In genomic region chr17:66190577-66190976, GRCm38 (mm10) we compare ENCODE assay signal across 21 mouse cellular contexts.
DNase-seq lines count a peak whose midpoint lies in the region; ATAC-seq and TF ChIP-seq lines count a peak whose summit lies in the region.
"Had no signal": no experiment of that assay in that cellular context is flagged by ENCODE, and none has a peak within 500 bp of the region (broad histone marks: within the 10 kb centered on the region; RNA-seq: fewer than 3 reads in every experiment).

No protein-coding gene starts in this region.

- no peaks in the 10 kb centered on the region for H3K36me3 ChIP-seq in ES-E14 (ENCODE audit: control insufficient read depth, insufficient read depth, low read length, poor library complexity, severe bottlenecking)
- H3K36me3 ChIP-seq: embryonic facial prominence, embryonic 13.5 days; embryonic facial prominence, embryonic 15.5 days; forebrain, embryonic 10.5 days; forebrain, embryonic 12.5 days; G1E had no signal

- peaks cover 0 to 4% of the 10 kb centered on the region in 2 experiments; a peak in 2 of 4 replicates for H3K4me1 ChIP-seq in ES-E14 (ENCODE audit: control insufficient read depth in 2 of 2, insufficient read depth in 2 of 2, low read length in 2 of 2, poor library complexity in 1 of 2)
- H3K4me1 ChIP-seq: embryonic facial prominence, embryonic 13.5 days; embryonic facial prominence, embryonic 15.5 days; forebrain, embryonic 10.5 days; forebrain, embryonic 12.5 days had no signal

- H3K4me3 ChIP-seq in ES-E14 (ENCODE audit: insufficient read depth in 1 of 2, low read depth in 1 of 2, low read length in 2 of 2, poor library complexity in 1 of 2, severe bottlenecking in 1 of 2), result no peak overlapping the region
- H3K4me3 ChIP-seq: embryonic facial prominence, embryonic 13.5 days; embryonic facial prominence, embryonic 15.5 days; erythroblast, embryonic 14.5 days; forebrain, embryonic 10.5 days; forebrain, embryonic 12.5 days had no signal

- no peaks in the 10 kb centered on the region for H3K9me3 ChIP-seq in ES-E14 (ENCODE audit: control insufficient read depth, insufficient read depth, low read depth, low read length)
- H3K9me3 ChIP-seq: embryonic facial prominence, embryonic 13.5 days; embryonic facial prominence, embryonic 15.5 days; forebrain, embryonic 10.5 days; forebrain, embryonic 12.5 days had no signal

- no peak for ATAC-seq in CD4-positive, CD25-positive, alpha-beta regulatory T cell, adult 4 months
- ATAC-seq: forebrain, embryonic 14.5 days; forebrain, embryonic 16.5 days; Patski had no signal

- H3K9ac ChIP-seq in ES-E14 (ENCODE audit: insufficient read depth, low read depth, low read length, poor library complexity, severe bottlenecking), result no peak overlapping the region
- H3K9ac ChIP-seq: embryonic facial prominence, embryonic 13.5 days; embryonic facial prominence, embryonic 15.5 days; forebrain, embryonic 12.5 days had no signal

- no peak overlapping the region for H3K27ac ChIP-seq in ES-E14 (ENCODE audit: insufficient read depth, low read depth, low read length, poor library complexity, severe bottlenecking)
- H3K27ac ChIP-seq: embryonic facial prominence, embryonic 13.5 days; embryonic facial prominence, embryonic 15.5 days; forebrain, embryonic 10.5 days; forebrain, embryonic 12.5 days had no signal

- in situ Hi-C loops in ES-E14 (cut with MboI; ENCODE audit: low sequenced_read_pairs in 2 of 2, unreplicated experiment in 2 of 2), result no loop called here

- DNase-seq in ES-E14 (ENCODE audit: low read depth, low spot score) (peak; percentile 30), WW6 (ENCODE audit: low read depth, low spot score) (peak; percentile 13)
- no peak for DNase-seq in cerebellum, adult 9-11 months
- DNase-seq in right cerebral cortex, postnatal 4 days, result no peak
- DNase-seq: adrenal gland, adult 2 months; adrenal gland, postnatal 10 days; adrenal gland, postnatal 25 days; cerebellum, adult 11 months; cerebellum, adult 8-10 months; cerebellum, postnatal 14 days; embryo, embryonic 11 days had no signal

TF ChIP-seq in ES-E14, 5 proteins besides CTCF, POLR2A, EP300 and RAD21:
- no peak for TF ChIP-seq MAFK (IDR thresholded peaks at IDR 0.05; ENCODE audit: insufficient read depth, low read depth, low read length)
- no peak for TF ChIP-seq CHD2 (IDR thresholded peaks at IDR 0.05; ENCODE audit: low read depth, low read length)
- TF ChIP-seq ZNF384 (IDR thresholded peaks at IDR 0.05; ENCODE audit: low read depth, low read length), result no peak
- TF ChIP-seq ZC3H11A (IDR thresholded peaks at IDR 0.05; ENCODE audit: borderline replicate concordance, low read depth, low read length), result no peak
- no peak for TF ChIP-seq HCFC1 (IDR thresholded peaks at IDR 0.05; ENCODE audit: borderline replicate concordance, insufficient read depth, low read length)

Comparison
In these comparisons a context has a peak if more than half of its experiments do, and no peak if none do; other contexts are left out.
1. DNase-seq: peak in ES-E14 (single experiment) and WW6 (single experiment); none in cerebellum, adult 9-11 months (single experiment) and right cerebral cortex, postnatal 4 days (single experiment).